Mouse (Mus musculus): ENCODE data around the gene Lpcat3. TPM values are rescaled to one million over a fixed set of nuclear protein-coding genes. Genes with fewer than 3 reads are reported as not detected.

The Lpcat3 gene
- polyA plus RNA-seq, 1 experiment, result 144 TPM

DNA sequence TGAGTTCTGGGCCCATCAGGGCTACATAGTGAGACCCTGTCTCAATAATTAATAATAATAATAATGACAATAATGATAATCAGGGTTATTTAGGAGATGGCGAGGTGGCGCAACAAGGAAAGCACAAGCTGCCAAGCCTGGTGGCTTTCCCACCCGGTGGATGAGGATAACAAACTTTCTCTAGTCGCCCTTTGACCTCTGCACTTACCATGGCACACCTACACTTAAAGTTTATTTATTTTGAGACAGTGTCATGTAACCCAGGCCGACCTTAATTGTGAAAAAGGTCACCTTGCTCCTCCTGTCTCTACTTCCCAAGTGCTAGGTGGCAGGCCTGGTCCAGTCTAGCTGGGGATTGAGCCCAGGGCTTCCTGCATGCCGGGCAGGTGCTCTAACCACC, 35.9 kb downstream of the Lpcat3 start:
- TF ChIP-seq GATA1 (IDR thresholded peaks at IDR 0.05; ENCODE audit: low read length), result no peak

GRCm38 (mm10) chr6:124699366-124699765, 36.5 kb downstream of the Lpcat3 start:
- no peak for TF ChIP-seq GATA1 (IDR thresholded peaks at IDR 0.05; ENCODE audit: low read length)

DNA sequence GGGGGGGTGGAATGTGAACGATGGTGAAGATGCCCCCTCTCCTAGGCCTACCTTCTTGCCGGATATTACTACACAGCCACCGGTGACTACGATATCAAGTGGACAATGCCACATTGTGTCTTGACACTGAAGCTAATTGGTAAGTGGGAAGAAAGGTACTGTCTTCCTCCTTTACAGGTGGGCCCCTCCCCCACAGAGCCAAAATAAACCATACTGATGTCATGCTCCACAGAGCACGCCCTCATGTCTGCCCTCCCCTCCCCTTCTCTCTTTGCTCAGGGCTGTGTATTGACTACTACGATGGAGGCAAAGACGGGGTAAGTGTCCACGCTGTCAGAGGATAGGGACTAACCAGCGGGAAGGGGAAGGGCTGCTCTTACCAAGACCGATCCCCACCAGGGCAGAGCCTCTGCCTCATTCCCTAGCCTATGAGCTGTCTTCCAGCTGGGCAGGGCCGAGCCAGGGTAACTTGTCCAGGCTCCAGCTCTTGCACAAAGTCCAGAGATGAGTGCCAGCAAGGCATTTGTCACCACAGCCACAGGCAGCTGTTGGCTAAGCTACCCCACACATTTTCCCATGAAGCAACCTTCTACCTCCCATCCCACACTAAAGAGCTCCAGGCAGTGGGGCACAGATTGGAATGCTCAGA, 37.3 kb downstream of the Lpcat3 start:
- TF ChIP-seq GATA1 (IDR thresholded peaks at IDR 0.05; ENCODE audit: low read length), result no peak

DNA sequence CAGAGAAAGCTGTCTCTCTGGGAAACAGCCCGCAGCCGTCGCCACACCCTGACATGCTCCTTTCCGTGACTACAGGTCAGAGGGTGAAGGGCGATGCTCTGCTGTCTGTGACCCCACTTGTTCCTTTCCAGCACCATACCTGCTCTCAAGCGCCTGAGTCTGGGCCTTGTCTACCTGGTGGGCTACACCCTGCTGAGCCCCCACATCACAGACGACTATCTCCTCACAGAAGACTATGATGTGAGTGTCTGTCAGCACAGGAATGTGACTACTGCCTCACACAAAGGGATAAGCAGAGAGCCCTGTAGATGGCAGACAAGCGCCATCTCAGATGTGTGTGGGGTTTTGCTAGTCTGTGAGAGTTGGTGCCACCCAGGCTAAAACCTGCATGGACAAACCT, 38.5 kb downstream of the Lpcat3 start:
- TF ChIP-seq GATA1 (IDR thresholded peaks at IDR 0.05; ENCODE audit: low read length), result no peak

GRCm38 (mm10) chr6:124702102-124702783, 39.4 kb downstream of the Lpcat3 start:
- TF ChIP-seq GATA1 (IDR thresholded peaks at IDR 0.05; ENCODE audit: low read length), result no peak

- TF ChIP-seq GATA1 (IDR thresholded peaks at IDR 0.05; ENCODE audit: low read length), result no peak
These were observed 39.9 kb downstream of the Lpcat3 start for GRCm38 (mm10) chr6:124702784-124703103.

- no peak for TF ChIP-seq GATA1 (IDR thresholded peaks at IDR 0.05; ENCODE audit: low read length)
These were observed 41.0 kb downstream of the Lpcat3 start for GRCm38 (mm10) chr6:124703789-124704188.

GRCm38 (mm10) chr6:124704417-124704816, 41.6 kb downstream of the Lpcat3 start:
- no peak for TF ChIP-seq GATA1 (IDR thresholded peaks at IDR 0.05; ENCODE audit: low read length)

GRCm38 (mm10) chr6:124706061-124706627, 43.3 kb downstream of the Lpcat3 start:
- TF ChIP-seq GATA1 (IDR thresholded peaks at IDR 0.05; ENCODE audit: low read length), result no peak

DNA sequence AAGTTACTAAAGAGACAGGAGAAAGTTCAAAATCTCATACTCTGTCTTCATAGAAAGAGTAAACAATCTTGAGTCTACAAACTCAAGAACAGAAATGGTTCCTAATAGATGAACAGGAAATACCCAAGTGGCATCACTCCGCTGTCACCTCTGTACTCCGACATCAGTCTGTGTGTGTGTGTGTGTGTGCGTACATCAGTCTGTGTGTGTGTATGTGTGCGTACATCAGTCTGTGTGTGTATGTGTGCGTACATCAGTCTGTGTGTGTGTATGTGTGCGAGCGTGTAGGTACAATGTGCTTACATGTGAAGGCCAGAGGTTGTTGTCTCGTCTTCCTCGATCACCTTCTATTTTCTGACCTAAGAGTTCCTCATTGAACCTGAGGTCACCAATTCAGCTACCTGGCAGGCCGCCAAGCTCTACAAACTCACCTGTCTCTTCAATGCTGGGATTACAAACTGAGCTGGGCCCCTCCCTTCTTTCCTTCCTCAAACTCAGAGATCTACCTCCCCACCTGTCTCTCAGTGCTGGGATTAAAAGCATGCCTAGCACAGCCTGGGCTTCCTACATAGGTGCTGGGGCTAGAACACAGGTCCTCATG, 45.6 kb downstream of the Lpcat3 start:
- TF ChIP-seq GATA1 (IDR thresholded peaks at IDR 0.05; ENCODE audit: low read length), result no peak

DNA sequence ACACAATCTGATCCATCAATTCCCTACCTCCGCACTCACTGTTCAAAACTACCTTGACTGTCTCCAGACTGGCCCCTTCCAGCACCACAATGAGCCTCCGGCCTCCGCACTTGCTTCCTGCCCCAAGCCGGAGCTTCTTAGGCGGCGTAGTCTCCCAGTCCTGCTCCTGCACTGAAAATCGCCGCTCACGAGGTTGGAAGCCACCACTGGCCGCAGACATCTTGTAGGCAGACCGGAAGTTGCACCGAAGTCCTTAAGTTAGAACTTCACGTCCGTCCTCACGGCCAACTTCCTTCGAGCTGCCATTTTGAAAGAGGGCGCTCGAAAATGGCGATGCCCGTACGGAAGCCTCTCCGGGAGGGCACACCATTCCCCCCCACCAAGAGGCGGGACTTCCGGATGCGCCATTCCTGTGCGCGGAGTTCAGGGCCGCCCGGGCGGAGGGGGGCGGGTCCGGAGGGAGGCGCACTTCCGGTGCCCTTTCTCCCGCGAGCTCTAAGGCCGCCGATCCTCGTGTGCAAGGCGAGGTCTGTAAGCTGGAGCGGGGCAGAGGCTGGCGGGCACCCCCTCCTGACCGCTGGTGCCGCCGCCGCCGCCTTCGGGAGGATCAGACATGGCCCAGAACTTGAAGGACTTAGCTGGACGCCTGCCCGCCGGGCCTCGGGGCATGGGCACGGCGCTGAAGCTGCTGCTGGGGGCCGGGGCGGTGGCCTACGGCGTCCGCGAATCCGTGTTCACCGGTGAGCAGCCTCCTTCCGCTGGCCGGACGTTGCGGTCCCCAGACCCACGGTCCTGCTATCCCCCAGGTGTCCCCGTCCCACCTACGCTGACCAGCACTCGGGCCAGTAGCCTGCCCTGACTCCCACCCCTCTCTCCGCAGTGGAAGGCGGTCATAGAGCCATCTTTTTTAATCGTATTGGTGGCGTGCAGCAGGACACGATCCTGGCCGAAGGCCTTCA, 49.3 kb downstream of the Lpcat3 start, which contains the start of the genes Emg1 and Phb2:
Emg1 (minus strand) TSS at position 355 of the 959 bp plus-strand sequence.
Phb2 (plus strand) TSS at position 513 of the 959 bp plus-strand sequence.
- no peak for TF ChIP-seq GATA1 (IDR thresholded peaks at IDR 0.05; ENCODE audit: low read length)

DNA sequence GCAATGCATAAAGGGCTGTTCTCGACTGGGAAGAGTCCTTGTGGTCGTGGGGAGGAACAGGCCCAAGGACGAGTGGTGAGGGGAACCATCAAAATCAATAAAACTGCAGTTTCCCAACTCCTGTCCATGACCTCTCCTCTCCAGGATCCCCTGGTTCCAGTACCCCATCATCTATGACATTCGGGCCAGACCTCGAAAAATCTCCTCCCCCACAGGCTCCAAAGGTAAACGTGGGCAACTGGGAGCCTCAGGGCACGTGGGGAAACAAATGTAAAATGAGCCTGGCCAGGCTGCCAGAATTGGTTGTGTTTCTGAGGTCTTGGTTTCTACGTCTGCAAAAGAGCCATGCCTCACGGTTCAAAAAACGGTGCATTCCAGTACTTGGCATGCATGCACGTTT, 50.1 kb downstream of the Lpcat3 start:
- no peak for TF ChIP-seq GATA1 (IDR thresholded peaks at IDR 0.05; ENCODE audit: low read length)

DNA sequence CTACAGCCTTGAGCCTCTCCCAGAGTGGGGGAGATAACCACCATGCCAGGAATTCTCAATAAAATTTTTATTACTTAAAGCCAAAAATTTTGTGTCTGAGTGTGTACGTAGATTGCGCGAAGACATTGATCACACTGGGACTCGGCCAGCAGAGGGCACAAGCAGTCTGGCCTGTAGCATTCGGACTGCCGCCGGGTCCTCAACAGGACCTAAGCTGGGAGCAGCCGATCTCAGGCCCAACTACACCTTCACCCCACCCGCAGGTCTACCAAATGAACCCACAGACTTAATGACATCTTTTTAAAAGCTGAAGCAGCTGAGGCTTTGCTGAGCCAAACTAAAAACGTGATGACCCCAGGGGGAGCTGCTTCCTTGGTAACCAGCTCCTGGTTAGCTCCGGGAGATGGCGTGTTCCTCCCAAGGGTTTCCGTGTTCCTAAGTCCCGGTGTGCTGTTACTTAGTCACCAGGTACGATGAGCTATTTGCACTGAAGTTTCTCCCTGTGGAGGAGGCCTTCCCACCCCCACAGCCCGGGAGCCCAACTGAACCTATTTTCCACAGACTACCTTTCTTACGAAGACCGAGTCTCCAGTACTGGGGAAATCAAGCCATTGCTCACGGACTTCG, 54.1 kb downstream of the Lpcat3 start:
- TF ChIP-seq GATA1 (IDR thresholded peaks at IDR 0.05; ENCODE audit: low read length), result no peak

DNA sequence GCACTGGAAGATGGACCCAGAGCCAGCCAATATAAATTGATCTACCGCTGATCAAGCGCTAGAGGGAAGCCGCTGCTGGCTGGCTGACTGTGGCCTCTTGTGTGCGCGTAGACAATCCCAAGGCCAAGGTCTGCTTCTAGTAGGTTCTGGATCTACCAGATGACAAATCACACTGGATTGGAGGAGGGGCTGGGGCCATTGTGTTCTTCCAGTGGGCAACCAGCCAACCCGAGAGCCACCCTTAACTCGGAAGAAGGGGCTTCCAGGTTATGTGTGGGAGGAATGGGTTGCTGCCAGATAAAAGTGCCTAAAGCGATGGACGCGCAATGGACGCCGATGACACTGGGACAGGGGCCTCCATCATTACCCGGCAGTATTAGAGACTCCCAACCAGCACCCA, 55.1 kb downstream of the Lpcat3 start:
- TF ChIP-seq GATA1 (IDR thresholded peaks at IDR 0.05; ENCODE audit: low read length), result no peak

DNA sequence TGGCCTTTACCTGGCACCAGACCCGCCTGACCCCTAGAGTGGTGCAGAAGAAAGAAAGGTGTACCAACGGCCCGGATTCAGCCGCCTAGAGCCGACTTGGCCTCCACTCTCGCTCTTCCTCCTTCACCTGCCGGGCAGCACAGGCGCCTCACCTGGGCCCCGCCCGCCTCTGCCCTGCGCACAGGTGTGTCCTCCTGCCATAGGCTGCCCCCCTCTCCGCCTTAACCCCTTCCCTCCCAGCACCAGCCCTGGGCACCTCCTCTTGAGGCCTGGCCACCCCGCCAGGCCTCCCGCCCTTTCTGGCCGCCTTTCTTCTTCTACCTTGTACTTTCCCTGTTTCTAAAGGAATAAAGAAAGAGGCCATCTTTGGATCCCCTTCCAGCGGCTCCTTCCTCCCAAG, 55.9 kb downstream of the Lpcat3 start:
- no peak for TF ChIP-seq GATA1 (IDR thresholded peaks at IDR 0.05; ENCODE audit: low read length)

All from G1E-ER4 (cell line).